Mouse (Mus musculus) kidney, postnatal 0 days (tissue): ENCODE results near the gene Dip2b. TPM values are rescaled to one million over a fixed set of nuclear protein-coding genes. Genes with fewer than 3 reads are reported as not detected.
A peak's percentile ranks its signal among the peaks of the same experiment; 100 is the strongest.

ENCODE experiments used
- ATAC-seq: fragments of 200-750 bp; cut with Nextera tagmentation; replicated peaks from 2 replicates; pipeline ENCODE4 v1.8.0; 2017; ENCODE audit warnings: low read depth, moderate number of reproducible peaks, moderate TSS enrichment, moderate library complexity; ENCODE audit not compliant: low FRiP score
- DNase-seq: peaks from one replicate; pipeline ENCODE4 v3.0.0-alpha.2; 2016; ENCODE audit warnings: low spot score
- H3K27ac ChIP-seq: fragments of 300-500 bp; sonication (generic); 2 replicates; pipeline ENCODE4 v1.5.1; 2014; ENCODE audit warnings: mild to moderate bottlenecking
- H3K27me3 ChIP-seq: fragments of 300-500 bp; sonication (generic); 2 replicates; pipeline ENCODE4 v1.6.1; 2014; ENCODE audit warnings: low read length, mixed read lengths; ENCODE audit not compliant: insufficient read depth
- H3K36me3 ChIP-seq: fragments of 300-500 bp; sonication (generic); 2 replicates; pipeline ENCODE4 v1.6.1; 2014; ENCODE audit warnings: low read length, mixed read lengths; ENCODE audit not compliant: insufficient read depth
- H3K4me1 ChIP-seq: fragments of 300-500 bp; sonication (generic); replicated peaks from 2 replicates; pipeline ENCODE4 v1.6.1; 2014; ENCODE audit warnings: antibody characterized with exemption, low read length, mixed read lengths; ENCODE audit not compliant: insufficient read depth
- H3K4me2 ChIP-seq: fragments of 300-500 bp; sonication (generic); 2 replicates; pipeline ENCODE4 v1.6.1; 2014; ENCODE audit warnings: mild to moderate bottlenecking, low read length, moderate library complexity, mixed read lengths
- H3K4me3 ChIP-seq: fragments of 300-500 bp; sonication (generic); replicated peaks from 2 replicates; pipeline ENCODE4 v1.5.1; 2014; ENCODE audit warnings: low read depth, low read length
- H3K9ac ChIP-seq: fragments of 300-500 bp; sonication (generic); 2 replicates; pipeline ENCODE4 v1.6.1; 2014; ENCODE audit warnings: low read depth, low read length
- H3K9me3 ChIP-seq: fragments of 300-500 bp; sonication (generic); replicated peaks from 2 replicates; pipeline ENCODE4 v1.6.1; 2016; ENCODE audit warnings: low read length, inconsistent platforms, mixed read lengths
- CTCF ChIP-seq: IDR thresholded peaks from 2 replicates; pipeline ENCODE4 v1.5.1; 2016; ENCODE audit warnings: antibody characterized with exemption, low read depth, mild to moderate bottlenecking, moderate library complexity
- WGBS: fragments of 180-500 bp; shearing (Covaris S2); extraction: QIAGEN DNeasy Blood & Tissue Kit; methylation state at CpG from one replicate; pipeline ENCODE4 v1.1.7; 2014; 5-methylcytosine and 5-hydroxymethylcytosine counted together
- polyA plus RNA-seq: library from polyadenylated mRNA; unstranded; fragments of >200 nt; fragmentation: Nextera tagmentation; extraction: Ambion mirVana; gene quantifications from 2 replicates; pipeline ENCODE4 v1.2.1, GENCODE M21; 2015

Dip2b gene
- polyA plus RNA-seq, 1 experiment from 2014 or later = 4.9 TPM

- H3K4me3 ChIP-seq = no peak overlapping the region
- no peaks in the 10 kb centered on the region for H3K9me3 ChIP-seq
- no peak overlapping the region for H3K4me2 ChIP-seq
- H3K4me1 ChIP-seq = no peaks in the 10 kb centered on the region
- TF ChIP-seq CTCF = no peak
- WGBS = 68% methylated on average over 6 of the region's 6 CpGs
- peaks cover 3% of the 10 kb centered on the region; the same call in 1 of the 2 replicates for H3K36me3 ChIP-seq
- DNase-seq (no peak), ATAC-seq (no peak)
- H3K9ac ChIP-seq = no peak overlapping the region
- no peaks in the 10 kb centered on the region for H3K27me3 ChIP-seq
- H3K27ac ChIP-seq = no peak overlapping the region
These were observed 20.1 kb upstream of the Dip2b start for GRCm38 (mm10) chr15:100018280-100018899.

- no peak for TF ChIP-seq CTCF
- Histone ChIP-seq H3K9me3 (no peaks in the 10 kb centered on the region), H3K4me1 (no peaks in the 10 kb centered on the region), H3K4me2 (no peak overlapping the region), H3K27ac (no peak overlapping the region), H3K4me3 (no peak overlapping the region), H3K27me3 (no peaks in the 10 kb centered on the region), H3K36me3 (no peaks in the 10 kb centered on the region), H3K9ac (no peak overlapping the region)
- DNase-seq = no peak
- ATAC-seq = no peak
- 79% methylated on average over 1 of the region's 1 CpGs for WGBS
These were observed 17.3 kb upstream of the Dip2b start for GRCm38 (mm10) chr15:100021175-100021574.

GRCm38 (mm10) chr15:100022923-100023322 is 15.5 kb upstream of the Dip2b start:
- peak; percentile 78 for TF ChIP-seq CTCF
- 15% methylated on average over 5 of the region's 5 CpGs for whole genome bisulfite sequencing

GRCm38 (mm10) chr15:100025076-100025834 is 13.2 kb upstream of the Dip2b start:
- TF ChIP-seq CTCF = no peak
- H3K4me3 ChIP-seq = no peak overlapping the region
- no peaks in the 10 kb centered on the region for H3K27me3 ChIP-seq
- H3K36me3 ChIP-seq = no peaks in the 10 kb centered on the region
- ATAC-seq (no peak), DNase-seq (no peak)
- H3K9me3 ChIP-seq = no peaks in the 10 kb centered on the region
- H3K4me2 ChIP-seq = no peak overlapping the region
- WGBS = 69% methylated on average over 11 of the region's 11 CpGs
- no peaks in the 10 kb centered on the region for H3K4me1 ChIP-seq
- no peak overlapping the region for H3K27ac ChIP-seq
- H3K9ac ChIP-seq = no peak overlapping the region

More at GRCm38 (mm10) chr15:100022923-100023322, 15.5 kb upstream of the Dip2b start:
- no peaks in the 10 kb centered on the region for H3K36me3 ChIP-seq
- ATAC-seq (no peak), DNase-seq (peak; percentile 84)
- no peaks in the 10 kb centered on the region for H3K4me1 ChIP-seq
- no peak overlapping the region for H3K4me3 ChIP-seq
- no peaks in the 10 kb centered on the region for H3K9me3 ChIP-seq
- no peak overlapping the region for H3K9ac ChIP-seq
- no peak overlapping the region for H3K4me2 ChIP-seq
- no peaks in the 10 kb centered on the region for H3K27me3 ChIP-seq
- H3K27ac ChIP-seq = no peak overlapping the region

GRCm38 (mm10) chr15:100028133-100028532 is 10.3 kb upstream of the Dip2b start:
- H3K27me3 ChIP-seq = no peaks in the 10 kb centered on the region
- no peak overlapping the region for H3K4me3 ChIP-seq
- H3K27ac ChIP-seq = no peak overlapping the region
- H3K36me3 ChIP-seq = no peaks in the 10 kb centered on the region
- H3K9ac ChIP-seq = no peak overlapping the region
- H3K4me2 ChIP-seq = no peak overlapping the region
- ATAC-seq (no peak), DNase-seq (no peak)
- WGBS = 81% methylated on average over 2 of the region's 2 CpGs
- H3K4me1 ChIP-seq = no peaks in the 10 kb centered on the region
- no peaks in the 10 kb centered on the region for H3K9me3 ChIP-seq
- no peak for TF ChIP-seq CTCF

- TF ChIP-seq CTCF = no peak
- H3K9me3 ChIP-seq = no peaks in the 10 kb centered on the region
- no peaks in the 10 kb centered on the region for H3K4me1 ChIP-seq
- DNase-seq (no peak), ATAC-seq (no peak)
- no peak overlapping the region for H3K27ac ChIP-seq
- H3K4me3 ChIP-seq = no peak overlapping the region
- no peak overlapping the region for H3K4me2 ChIP-seq
- no peak overlapping the region for H3K9ac ChIP-seq
- WGBS = 67% methylated on average over 8 of the region's 8 CpGs
- no peaks in the 10 kb centered on the region for H3K36me3 ChIP-seq
- no peaks in the 10 kb centered on the region for H3K27me3 ChIP-seq
These were observed 9.0 kb upstream of the Dip2b start for GRCm38 (mm10) chr15:100029497-100029896.
